Mouse (Mus musculus): Measurements from ENCODE around the gene Neurog3. TPM values are rescaled to one million over a fixed set of nuclear protein-coding genes. Genes with fewer than 3 reads are reported as not detected.

The Neurog3 gene
- polyA plus RNA-seq (2015; fragmentation: Nextera tagmentation; extraction: Ambion mirVana), result 0.30 and 0.65 TPM in 2 replicates

DNA sequence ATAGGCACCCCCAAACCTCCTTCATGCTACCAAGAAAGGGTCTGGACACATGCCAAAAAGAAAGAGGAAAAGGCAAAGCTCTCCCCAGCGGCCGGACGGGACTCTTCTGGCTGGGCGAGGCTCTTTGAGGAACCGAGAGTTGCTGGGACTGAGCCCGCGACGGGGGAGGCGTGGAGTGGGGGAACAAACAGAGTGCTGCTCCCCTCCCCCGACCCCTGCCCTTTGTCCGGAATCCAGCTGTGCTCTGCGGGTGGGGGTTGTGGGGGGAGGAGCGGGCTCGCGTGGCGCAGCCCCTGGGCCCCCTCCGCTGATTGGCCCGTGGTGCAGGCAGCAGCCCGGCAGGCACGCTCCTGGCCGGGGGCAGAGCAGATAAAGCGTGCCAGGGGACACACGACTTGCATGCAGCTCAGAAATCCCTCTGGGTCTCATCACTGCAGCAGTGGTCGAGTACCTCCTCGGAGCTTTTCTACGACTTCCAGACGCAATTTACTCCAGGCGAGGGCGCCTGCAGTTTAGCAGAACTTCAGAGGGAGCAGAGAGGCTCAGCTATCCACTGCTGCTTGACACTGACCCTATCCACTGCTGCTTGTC lies at the start of gene Neurog3:
TSS of gene Neurog3 (plus strand) at position 400 of the 591 bp plus-strand sequence.
- under 1% methylated on average over 28 of the region's 29 CpGs for WGBS
- H3K27me3 ChIP-seq, result peaks cover 100% of the 10 kb centered on the region
- peaks cover 47% of the 10 kb centered on the region for H3K4me1 ChIP-seq (replicated peaks)
- no peak for ATAC-seq (ENCODE audit: low FRiP score)
- no peaks in the 10 kb centered on the region for H3K9me3 ChIP-seq
- no peaks in the 10 kb centered on the region for H3K36me3 ChIP-seq
- H3K27ac ChIP-seq, result no peak within 1 kb of the TSS
- H3K4me3 ChIP-seq, result peak within 1 kb of the TSS; percentile 23
- H3K9ac ChIP-seq, result peak within 1 kb of the TSS; percentile 40; the same call in 1 of the 2 replicates
- H3K4me2 ChIP-seq, result peak within 1 kb of the TSS; percentile 47

DNA sequence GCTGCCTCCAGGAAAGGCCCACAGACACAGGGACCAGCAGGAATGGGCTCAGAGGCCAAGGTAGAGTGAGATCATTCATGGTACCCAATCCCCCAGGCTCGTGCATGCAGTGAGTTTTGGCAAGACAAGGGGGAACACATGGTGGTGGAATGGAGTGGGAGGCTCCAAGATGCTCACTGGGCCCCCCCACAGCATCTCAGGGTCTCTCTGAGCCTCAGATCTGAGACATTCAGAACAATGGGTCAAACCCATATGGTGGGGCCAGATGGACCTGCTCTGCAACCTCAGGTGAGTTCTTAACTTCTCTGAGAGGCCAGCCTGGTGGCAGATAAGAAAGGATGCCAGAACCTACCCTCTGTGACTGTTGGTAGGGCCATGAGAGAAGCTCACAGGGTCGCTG lies 46.8 kb upstream of the Neurog3 start:
- 0 out of 2 replicates have a peak, but pooled peaks cover 3% of the 10 kb centered on the region for H3K9me3 ChIP-seq
- no peak overlapping the region for H3K9ac ChIP-seq
- no peak overlapping the region for H3K27ac ChIP-seq
- no peaks in the 10 kb centered on the region for H3K27me3 ChIP-seq
- ATAC-seq (ENCODE audit: low FRiP score), result no peak
- H3K4me1 ChIP-seq (replicated peaks), result no peaks in the 10 kb centered on the region
- H3K4me3 ChIP-seq, result no peak overlapping the region
- no peaks in the 10 kb centered on the region for H3K36me3 ChIP-seq
- WGBS, result 71% methylated on average over 2 of the region's 2 CpGs
- H3K4me2 ChIP-seq, result no peak overlapping the region

DNA sequence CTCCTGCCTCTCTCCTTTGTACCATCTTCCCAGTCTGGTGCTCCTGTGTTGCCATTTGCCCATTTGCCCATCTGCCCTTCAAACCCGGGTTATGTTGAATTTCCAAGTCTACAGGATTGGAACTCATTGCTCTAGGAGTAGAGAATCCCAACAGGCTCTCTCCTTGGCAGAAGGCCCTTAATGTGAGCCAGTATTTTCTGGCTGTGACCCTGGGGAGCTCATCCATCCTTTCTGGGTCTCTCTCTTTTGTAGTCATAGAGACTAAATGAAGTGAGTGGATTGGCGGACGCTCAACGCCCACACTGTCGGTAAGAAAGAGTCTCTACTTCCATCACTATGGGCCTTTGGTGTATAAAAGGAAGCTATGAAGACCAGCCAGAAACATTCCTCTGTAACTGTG lies 46.1 kb upstream of the Neurog3 start:
- H3K4me1 ChIP-seq (replicated peaks), result no peaks in the 10 kb centered on the region
- WGBS, result 90% methylated on average over 5 of the region's 5 CpGs
- no peak overlapping the region for H3K4me2 ChIP-seq
- no peak overlapping the region for H3K4me3 ChIP-seq
- no peak overlapping the region for H3K27ac ChIP-seq
- H3K9ac ChIP-seq, result no peak overlapping the region
- H3K9me3 ChIP-seq, result 0 out of 2 replicates have a peak, but pooled peaks cover 3% of the 10 kb centered on the region
- no peaks in the 10 kb centered on the region for H3K27me3 ChIP-seq
- ATAC-seq (ENCODE audit: low FRiP score), result no peak
- no peaks in the 10 kb centered on the region for H3K36me3 ChIP-seq

DNA sequence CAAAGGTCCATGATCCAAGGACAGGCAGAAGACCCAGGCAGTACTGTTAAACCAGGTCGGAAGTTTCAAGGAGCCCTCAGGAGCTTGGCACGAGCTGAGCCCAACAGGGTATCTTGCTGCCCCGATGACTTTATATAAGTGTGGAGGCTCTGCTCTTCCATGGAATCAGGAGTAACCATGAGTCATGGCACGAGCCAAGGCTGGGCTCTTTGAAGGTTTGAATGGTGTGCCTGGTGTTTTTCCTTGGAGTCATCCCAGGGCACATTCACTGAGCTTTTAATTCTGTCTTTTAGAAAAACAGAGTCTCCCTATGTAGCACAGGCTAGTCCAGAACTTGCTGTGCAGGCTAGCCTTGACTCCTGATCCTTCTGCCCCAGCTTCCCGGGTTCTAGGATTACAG lies 44.5 kb upstream of the Neurog3 start:
- Histone ChIP-seq H3K27me3 (no peaks in the 10 kb centered on the region), H3K4me1 (replicated peaks) (no peaks in the 10 kb centered on the region), H3K9me3 (0 out of 2 replicates have a peak, but pooled peaks cover 3% of the 10 kb centered on the region), H3K27ac (no peak overlapping the region), H3K4me2 (no peak overlapping the region), H3K36me3 (no peaks in the 10 kb centered on the region), H3K9ac (no peak overlapping the region), H3K4me3 (no peak overlapping the region)
- no peak for ATAC-seq (ENCODE audit: low FRiP score)
- WGBS, result 89% methylated on average over 5 of the region's 5 CpGs

DNA sequence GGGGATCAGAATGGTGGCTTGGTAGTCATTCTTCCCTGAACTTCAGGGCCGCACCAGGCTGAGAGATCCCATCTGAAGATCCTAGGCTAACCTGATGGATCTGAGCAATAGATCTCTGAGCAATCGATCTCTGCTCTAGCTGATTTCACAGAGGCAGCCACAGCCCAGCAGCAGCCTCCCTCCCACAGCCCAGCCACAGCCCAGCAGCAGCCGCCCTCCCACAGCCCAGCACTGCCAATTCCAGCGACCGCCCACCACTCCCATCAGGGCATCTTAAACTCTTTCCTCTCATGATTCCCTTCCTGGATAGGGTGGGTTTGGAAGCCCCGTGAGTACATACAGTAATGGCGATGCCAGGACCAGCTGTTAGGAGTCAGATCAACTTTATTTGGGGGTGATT lies 43.8 kb upstream of the Neurog3 start:
- H3K4me2 ChIP-seq, result no peak overlapping the region
- no peak overlapping the region for H3K4me3 ChIP-seq
- H3K27ac ChIP-seq, result no peak overlapping the region
- H3K27me3 ChIP-seq, result no peaks in the 10 kb centered on the region
- no peaks in the 10 kb centered on the region for H3K36me3 ChIP-seq
- H3K9me3 ChIP-seq, result 0 out of 2 replicates have a peak, but pooled peaks cover 3% of the 10 kb centered on the region
- 67% methylated on average over 7 of the region's 7 CpGs for WGBS
- no peaks in the 10 kb centered on the region for H3K4me1 ChIP-seq (replicated peaks)
- no peak overlapping the region for H3K9ac ChIP-seq
- ATAC-seq (ENCODE audit: low FRiP score), result no peak

DNA sequence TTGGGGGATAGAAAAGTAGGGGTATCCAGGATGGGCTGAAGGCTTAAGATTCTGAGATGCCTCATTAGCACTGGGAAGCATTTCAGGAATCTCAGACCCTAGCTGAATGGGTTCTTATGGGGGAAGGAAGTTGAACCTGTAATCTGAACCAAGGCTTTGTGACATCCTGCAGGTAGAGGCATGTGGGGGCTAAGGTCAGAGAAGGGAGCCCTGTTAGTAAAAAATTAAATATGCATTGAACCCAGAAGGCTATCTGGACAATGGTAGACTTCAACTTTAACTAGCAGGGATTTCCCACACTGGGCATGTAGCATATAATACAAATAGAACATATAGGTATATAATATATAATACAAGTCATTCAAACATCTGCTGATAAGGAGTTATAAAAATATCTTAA lies 43.4 kb upstream of the Neurog3 start:
- H3K9me3 ChIP-seq, result 0 out of 2 replicates have a peak, but pooled peaks cover 3% of the 10 kb centered on the region
- no peak overlapping the region for H3K9ac ChIP-seq
- H3K4me1 ChIP-seq (replicated peaks), result no peaks in the 10 kb centered on the region
- H3K27me3 ChIP-seq, result no peaks in the 10 kb centered on the region
- no peak overlapping the region for H3K4me3 ChIP-seq
- no peak overlapping the region for H3K4me2 ChIP-seq
- H3K27ac ChIP-seq, result no peak overlapping the region
- H3K36me3 ChIP-seq, result no peaks in the 10 kb centered on the region
- ATAC-seq (ENCODE audit: low FRiP score), result no peak

DNA sequence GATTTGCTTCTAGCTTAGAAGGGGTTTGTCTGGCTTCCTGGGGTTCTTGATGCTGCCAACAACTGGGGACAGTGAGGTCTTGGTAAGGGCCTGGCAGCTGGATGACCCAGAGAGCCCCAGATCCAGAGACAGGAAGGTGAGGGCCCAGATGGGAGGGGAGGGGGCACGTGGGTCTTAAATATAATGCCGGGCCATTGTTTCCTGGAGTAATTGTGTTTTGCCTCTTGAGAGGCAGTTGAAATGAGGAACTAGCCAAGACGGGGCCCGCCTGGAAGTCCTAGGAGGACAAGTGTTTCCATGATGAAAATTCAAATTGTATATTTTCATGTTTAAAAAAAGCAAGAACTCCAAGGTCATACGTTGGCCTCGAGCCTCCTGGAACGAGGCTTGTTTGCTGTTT lies 39.0 kb upstream of the Neurog3 start:
- WGBS, result 81% methylated on average over 7 of the region's 7 CpGs
- no peaks in the 10 kb centered on the region for H3K27me3 ChIP-seq
- no peak overlapping the region for H3K4me3 ChIP-seq
- no peak overlapping the region for H3K27ac ChIP-seq
- no peak overlapping the region for H3K4me2 ChIP-seq
- H3K4me1 ChIP-seq (replicated peaks), result 0 out of 2 replicates have a peak, but pooled peaks cover 1% of the 10 kb centered on the region
- ATAC-seq (ENCODE audit: low FRiP score), result no peak
- no peaks in the 10 kb centered on the region for H3K36me3 ChIP-seq
- no peak overlapping the region for H3K9ac ChIP-seq
- H3K9me3 ChIP-seq, result 0 out of 2 replicates have a peak, but pooled peaks cover 3% of the 10 kb centered on the region

DNA sequence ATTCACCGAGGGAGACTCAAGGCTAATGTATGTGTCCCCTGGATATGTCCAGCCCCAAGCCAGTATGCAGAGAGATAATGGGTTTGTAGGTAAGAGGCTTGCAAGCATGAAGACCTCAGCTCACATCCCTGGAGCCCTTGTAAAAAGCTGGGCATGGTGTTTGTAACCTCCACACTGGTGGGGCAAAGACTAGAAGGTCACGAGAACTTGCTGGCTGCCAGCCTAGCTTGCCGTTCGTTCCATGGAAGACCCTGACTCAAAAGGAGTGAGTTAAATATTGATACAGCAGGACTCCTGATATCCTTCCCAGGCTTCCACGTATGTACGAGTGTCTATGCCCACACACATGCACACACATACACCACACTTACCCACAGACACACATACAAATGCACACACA lies 38.5 kb upstream of the Neurog3 start:
- WGBS, result 80% methylated on average over 6 of the region's 6 CpGs
- no peaks in the 10 kb centered on the region for H3K36me3 ChIP-seq
- no peak overlapping the region for H3K4me3 ChIP-seq
- H3K9ac ChIP-seq, result no peak overlapping the region
- no peaks in the 10 kb centered on the region for H3K27me3 ChIP-seq
- H3K4me1 ChIP-seq (replicated peaks), result peaks cover 6% of the 10 kb centered on the region; the same call in 1 of the 2 replicates
- H3K9me3 ChIP-seq, result 0 out of 2 replicates have a peak, but pooled peaks cover 3% of the 10 kb centered on the region
- no peak for ATAC-seq (ENCODE audit: low FRiP score)
- H3K27ac ChIP-seq, result no peak overlapping the region
- H3K4me2 ChIP-seq, result no peak overlapping the region

DNA sequence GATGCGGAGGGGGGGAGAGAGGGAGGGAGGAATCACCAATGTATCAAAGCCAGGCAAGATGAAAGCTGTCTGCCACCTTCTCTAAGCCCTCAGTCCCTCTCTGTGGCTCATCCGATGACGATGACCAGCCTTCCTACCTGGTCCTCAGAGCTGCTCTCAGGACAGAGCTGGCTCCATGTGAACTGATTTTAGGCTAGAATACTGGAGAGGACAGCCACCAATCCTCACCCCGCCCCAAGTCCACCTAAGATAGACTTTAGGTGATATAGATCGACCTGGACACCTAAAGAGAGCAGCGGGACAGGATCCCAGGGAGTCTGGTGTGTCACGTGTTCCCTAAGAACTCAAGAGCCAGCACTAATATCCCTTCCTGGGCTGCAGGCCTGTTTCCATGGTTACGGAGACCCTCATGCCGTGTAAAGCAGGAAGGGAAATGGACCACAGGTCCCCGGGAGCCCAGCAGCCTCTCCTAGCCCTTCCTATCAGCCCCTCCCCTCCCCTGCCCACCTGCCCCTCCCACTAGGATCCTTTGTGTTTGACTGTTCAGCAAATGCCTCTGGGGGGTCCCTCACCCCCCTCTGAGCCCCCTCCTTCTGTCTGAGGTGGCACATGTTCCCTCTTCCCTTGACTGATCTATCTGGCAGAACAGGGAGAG lies 33.0 kb upstream of the Neurog3 start:
- no peaks in the 10 kb centered on the region for H3K36me3 ChIP-seq
- peaks cover 32% of the 10 kb centered on the region for H3K4me1 ChIP-seq (replicated peaks)
- peaks cover 24% of the 10 kb centered on the region for H3K27me3 ChIP-seq
- no peaks in the 10 kb centered on the region for H3K9me3 ChIP-seq
- H3K27ac ChIP-seq, result peak overlapping the region; percentile 98
- WGBS, result 43% methylated on average over 10 of the region's 10 CpGs
- 0 out of 2 replicates have a peak overlapping the region, but pooled peaks have one; percentile 4 for H3K4me2 ChIP-seq
- no peak overlapping the region for H3K4me3 ChIP-seq
- ATAC-seq (ENCODE audit: low FRiP score), result peak; percentile 76
- H3K9ac ChIP-seq, result no peak overlapping the region

DNA sequence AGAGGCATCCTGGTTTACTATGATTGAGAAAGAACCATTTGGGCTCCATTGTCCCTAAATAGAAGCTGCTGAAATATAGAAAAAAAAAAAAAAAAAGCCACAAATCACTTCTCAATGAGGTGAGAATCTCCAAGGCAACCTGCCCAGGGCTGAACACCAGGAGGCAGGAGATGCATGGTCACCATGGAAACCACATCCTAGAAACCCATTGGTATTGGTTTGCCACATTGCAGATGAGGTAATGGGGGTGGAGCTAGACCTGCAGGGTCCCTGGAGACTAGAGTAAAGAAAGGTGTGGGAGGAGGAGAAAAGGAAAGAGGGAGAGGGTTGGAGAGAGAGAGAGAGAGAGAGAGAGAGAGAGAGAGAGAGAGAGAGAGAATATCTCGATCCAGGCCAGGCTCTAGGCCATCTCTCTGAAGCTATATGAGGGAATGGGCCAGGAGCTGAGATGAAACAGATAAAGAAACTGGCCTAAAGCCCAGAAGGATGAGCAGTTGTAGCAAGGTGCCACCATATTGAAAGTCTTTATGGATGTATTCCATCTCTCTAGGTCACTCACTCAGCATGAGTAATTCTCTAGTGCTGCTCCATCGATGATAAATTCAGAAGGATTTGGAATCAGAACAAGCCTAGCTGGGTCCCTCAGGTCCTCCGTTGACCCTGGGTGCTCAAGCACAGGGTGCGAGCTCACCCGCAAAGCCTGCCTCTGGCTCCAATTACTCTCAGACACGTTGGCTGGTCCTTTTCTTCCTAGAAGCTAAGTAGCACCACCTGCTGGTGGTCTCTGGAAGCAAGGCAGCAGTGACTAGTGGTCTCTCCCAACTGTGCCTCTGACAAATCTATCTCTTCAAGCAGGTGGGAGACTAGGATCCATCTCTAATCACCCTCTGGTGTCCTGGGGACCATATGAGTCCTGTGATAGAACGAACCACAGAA lies 31.1 kb upstream of the Neurog3 start:
- H3K36me3 ChIP-seq, result peaks cover 4% of the 10 kb centered on the region; the same call in 1 of the 2 replicates
- H3K9me3 ChIP-seq, result no peaks in the 10 kb centered on the region
- no peak overlapping the region for H3K4me2 ChIP-seq
- H3K27ac ChIP-seq, result peak overlapping the region; percentile 98
- 6% methylated on average over 7 of the region's 7 CpGs for WGBS
- H3K4me3 ChIP-seq, result no peak overlapping the region
- peaks cover 29% of the 10 kb centered on the region for H3K27me3 ChIP-seq
- peak; percentile 77 for ATAC-seq (ENCODE audit: low FRiP score)
- H3K4me1 ChIP-seq (replicated peaks), result peaks cover 32% of the 10 kb centered on the region
- no peak overlapping the region for H3K9ac ChIP-seq

DNA sequence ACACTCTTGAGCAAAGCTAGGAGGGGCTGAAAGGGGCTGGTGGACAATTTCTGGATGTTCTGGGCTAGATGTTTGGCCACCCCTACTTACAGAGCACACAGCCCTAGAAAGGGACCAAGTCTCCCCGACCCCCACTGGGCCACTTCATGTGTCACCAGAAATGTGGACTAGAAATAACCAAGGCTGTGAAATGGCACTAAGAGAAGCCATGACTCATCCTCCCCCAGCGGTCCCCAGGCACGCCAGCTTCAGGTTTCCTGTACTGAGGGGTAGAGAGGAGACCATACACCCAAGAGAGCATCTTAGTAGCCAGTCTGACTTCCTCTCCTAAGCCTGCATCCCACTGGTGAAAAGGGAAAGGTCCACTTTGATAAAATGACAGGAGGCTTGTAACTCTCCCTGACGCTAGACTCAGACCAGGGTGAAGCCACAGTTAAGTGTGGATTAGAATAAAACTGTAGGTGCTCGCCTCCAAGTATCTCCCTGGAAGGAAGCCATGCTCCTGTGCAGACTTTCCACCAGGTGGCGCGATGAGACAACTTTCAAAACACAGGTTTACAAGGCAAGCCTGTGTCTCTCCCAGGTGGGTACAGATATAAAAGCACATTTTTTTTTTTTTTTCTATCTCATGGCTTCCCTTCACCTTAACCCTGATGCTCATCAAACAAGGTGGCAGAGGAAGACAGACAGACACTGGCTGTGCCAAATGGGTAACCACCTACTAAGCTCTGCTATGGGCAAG lies 27.9 kb upstream of the Neurog3 start:
- Histone ChIP-seq H3K27me3 (peaks cover 61% of the 10 kb centered on the region), H3K4me2 (no peak overlapping the region), H3K9me3 (no peaks in the 10 kb centered on the region), H3K27ac (no peak overlapping the region), H3K4me3 (no peak overlapping the region), H3K36me3 (peaks cover 23% of the 10 kb centered on the region), H3K9ac (no peak overlapping the region), H3K4me1 (replicated peaks) (peaks cover 35% of the 10 kb centered on the region)
- ATAC-seq (ENCODE audit: low FRiP score), result no peak
- WGBS, result 29% methylated on average over 7 of the region's 7 CpGs
